Comparison of ENCODE assay signal across 7 mouse cellular contexts in the genomic region with DNA sequence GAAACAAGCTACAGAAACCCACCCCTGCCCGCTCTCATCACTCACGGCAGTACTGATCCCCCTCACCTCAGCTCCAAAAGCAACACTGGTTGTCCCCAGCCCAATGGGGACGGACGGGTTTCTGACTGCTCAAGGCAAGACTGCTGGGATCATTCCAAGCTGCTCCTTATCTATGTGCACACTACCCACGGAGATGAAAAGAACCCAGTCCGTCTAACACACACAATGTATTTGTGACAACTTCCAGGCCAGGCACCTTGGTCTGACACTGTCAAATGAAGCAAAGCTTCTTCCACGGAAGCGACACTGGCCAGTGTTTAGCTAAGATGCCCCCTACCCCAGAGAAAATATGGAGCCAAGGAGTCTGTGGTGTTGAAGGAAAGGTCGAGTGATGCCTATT. TPM values are rescaled to one million over a fixed set of nuclear protein-coding genes. Genes with fewer than 3 reads are reported as not detected.
DNase-seq lines count a peak whose midpoint lies in the region; ATAC-seq and TF ChIP-seq lines count a peak whose summit lies in the region.

No protein-coding gene starts in this region.

- no peak for ATAC-seq in intestine, embryonic 14.5 days (replicated peaks; ENCODE audit: low FRiP score, low TSS enrichment, low read depth)
- no peak for ATAC-seq in neural tube, embryonic 13.5 days (ENCODE audit: low read depth)

- no peaks in the 10 kb centered on the region for H3K9me3 ChIP-seq in intestine, embryonic 14.5 days (ENCODE audit: control insufficient read depth, low read length)
- no peaks in the 10 kb centered on the region for H3K9me3 ChIP-seq in neural tube, embryonic 13.5 days

- no peak for DNase-seq in layer of hippocampus, adult 2 months (ENCODE audit: low spot score in 2 of 2)
- DNase-seq in layer of hippocampus, adult 8-10 months (ENCODE audit: low spot score in 2 of 2), result no peak
- DNase-seq in intestine, embryonic 14.5 days (ENCODE audit: low spot score), result no peak
- no peak for DNase-seq in left cerebral cortex, adult 18-20 months (ENCODE audit: low spot score in 2 of 2)
- no peak for DNase-seq in thymus, adult 2 months

- no peak for TF ChIP-seq CTCF in layer of hippocampus, adult 2 months (conservative IDR thresholded peaks at IDR 0.05)
- TF ChIP-seq CTCF in embryonic fibroblast, embryonic 13.5 days (IDR thresholded peaks at IDR 0.05; ENCODE audit: borderline replicate concordance, insufficient read depth, low read length), result no peak
- no peak for TF ChIP-seq CTCF in thymus, adult 2 months (IDR thresholded peaks at IDR 0.05; ENCODE audit: borderline replicate concordance, control insufficient read depth, extremely low read depth, insufficient read depth, low read length, poor library complexity)

- 0 out of 2 replicates have a peak, but pooled peaks cover 4% of the 10 kb centered on the region for H3K4me1 ChIP-seq in embryonic fibroblast, embryonic 13.5 days (ENCODE audit: control insufficient read depth, insufficient read depth, low read length)
- H3K4me1 ChIP-seq in intestine, embryonic 14.5 days (replicated peaks; ENCODE audit: control insufficient read depth, insufficient read depth, low read length), result peaks cover 20% of the 10 kb centered on the region
- peaks cover 51% of the 10 kb centered on the region for H3K4me1 ChIP-seq in neural tube, embryonic 13.5 days (replicated peaks)
- peaks cover 16% of the 10 kb centered on the region for H3K4me1 ChIP-seq in thymus, adult 2 months (replicated peaks; ENCODE audit: control insufficient read depth, insufficient read depth, low read length)

- H3K4me2 ChIP-seq in intestine, embryonic 14.5 days (ENCODE audit: low read length), result peak overlapping the region; percentile 81
- H3K4me2 ChIP-seq in neural tube, embryonic 13.5 days, result peak overlapping the region; percentile 84

- H3K27ac ChIP-seq in layer of hippocampus, adult 2 months, result peak overlapping the region; percentile 99; the same call in 1 of the 2 replicates
- no peak overlapping the region for H3K27ac ChIP-seq in embryonic fibroblast, embryonic 13.5 days (ENCODE audit: insufficient read depth, low read length)
- H3K27ac ChIP-seq in intestine, embryonic 14.5 days (ENCODE audit: low read depth), result no peak overlapping the region
- H3K27ac ChIP-seq in neural tube, embryonic 13.5 days (replicated peaks), result no peak overlapping the region
- no peak overlapping the region for H3K27ac ChIP-seq in thymus, adult 2 months (ENCODE audit: control insufficient read depth, insufficient read depth, low read length)

- WGBS in intestine, embryonic 14.5 days, result 37% methylated on average over 9 of the region's 9 CpGs
- WGBS in neural tube, embryonic 13.5 days, result 44% methylated on average over 9 of the region's 9 CpGs
- 79% methylated on average over 9 of the region's 9 CpGs for whole genome bisulfite sequencing in thymus, adult 2 months

- peaks cover 33% of the 10 kb centered on the region for H3K36me3 ChIP-seq in intestine, embryonic 14.5 days (ENCODE audit: control insufficient read depth, insufficient read depth, low read length)
- H3K36me3 ChIP-seq in neural tube, embryonic 13.5 days, result peaks cover 34% of the 10 kb centered on the region
- peaks cover 24% of the 10 kb centered on the region for H3K36me3 ChIP-seq in thymus, adult 2 months (ENCODE audit: control insufficient read depth, insufficient read depth, low read length)

- no peaks in the 10 kb centered on the region for H3K27me3 ChIP-seq in intestine, embryonic 14.5 days (replicated peaks; ENCODE audit: control insufficient read depth, insufficient read depth, low read length)
- no peaks in the 10 kb centered on the region for H3K27me3 ChIP-seq in neural tube, embryonic 13.5 days
- no peaks in the 10 kb centered on the region for H3K27me3 ChIP-seq in thymus, adult 2 months (ENCODE audit: control insufficient read depth, insufficient read depth, low read length)

- H3K4me3 ChIP-seq in layer of hippocampus, adult 2 months, result peak overlapping the region; percentile 63
- peak overlapping the region; percentile 71 for H3K4me3 ChIP-seq in embryonic fibroblast, embryonic 13.5 days (ENCODE audit: insufficient read depth, low read length)
- peak overlapping the region; percentile 93 for H3K4me3 ChIP-seq in intestine, embryonic 14.5 days (ENCODE audit: low read depth, low read length)
- H3K4me3 ChIP-seq in neural tube, embryonic 13.5 days, result peak overlapping the region; percentile 100
- H3K4me3 ChIP-seq in thymus, adult 2 months (ENCODE audit: control insufficient read depth, insufficient read depth, low read length), result no peak overlapping the region

- peak overlapping the region; percentile 20; the same call in 1 of the 2 replicates for H3K9ac ChIP-seq in intestine, embryonic 14.5 days (ENCODE audit: low read length)
- peak overlapping the region; percentile 99 for H3K9ac ChIP-seq in neural tube, embryonic 13.5 days

- no peak for TF ChIP-seq POLR2A in embryonic fibroblast, embryonic 13.5 days (IDR thresholded peaks at IDR 0.05; ENCODE audit: low read depth, low read length)
- TF ChIP-seq POLR2A in thymus, adult 2 months (IDR thresholded peaks at IDR 0.05; ENCODE audit: control insufficient read depth, extremely low read depth, insufficient read depth, low read length, poor library complexity), result no peak

RNA-seq across cellular contexts. Expression of a gene that starts 1.7 kb away (rescaled TPM):
- 100 to 1,000 TPM; 447 to 467 TPM for total RNA-seq in layer of hippocampus, adult 2 months (2021)
- total RNA-seq in layer of hippocampus, adult 8-10 months (2022), result 100 to 1,000 TPM; 470 to 530 (median 496) TPM
- 113 and 117 TPM in 2 replicates for polyA plus RNA-seq in embryonic fibroblast, embryonic 13.5 days (2011; ENCODE audit: insufficient read length, low read depth, missing spikeins)
- polyA plus RNA-seq in intestine, embryonic 14.5 days (2014; fragmentation: Nextera tagmentation; extraction: Ambion mirVana), result 14.1 and 20.4 TPM in 2 replicates
- polyA plus RNA-seq in neural tube, embryonic 13.5 days (2015; fragmentation: Nextera tagmentation; extraction: Ambion mirVana), result 49.1 and 51.2 TPM in 2 replicates
- total RNA-seq in left cerebral cortex, adult 18-20 months (2021), result 100 to 1,000 TPM; 636 to 646 TPM
- polyA plus RNA-seq in thymus, adult 2 months (2012; rRNA removed), result 60.7 and 69.7 TPM in 2 replicates
